Comparison of ENCODE assay signal across 9 mouse cellular contexts in genomic region chr17:33681767-33682166, GRCm38 (mm10). TPM values are rescaled to one million over a fixed set of nuclear protein-coding genes. Genes with fewer than 3 reads are reported as not detected.
DNase-seq lines count a peak whose midpoint lies in the region; ATAC-seq and TF ChIP-seq lines count a peak whose summit lies in the region.
"Had no signal": no experiment of that assay in that cellular context is flagged by ENCODE, and none has a peak within 500 bp of the region (broad histone marks: within the 10 kb centered on the region; RNA-seq: fewer than 3 reads in every experiment).

No protein-coding gene starts in this region.

- H3K9me3 ChIP-seq in lung, embryonic 15.5 days: no peaks in the 10 kb centered on the region
- no peaks in the 10 kb centered on the region for H3K9me3 ChIP-seq in forebrain, embryonic 11.5 days (ENCODE audit: control insufficient read depth, low read length)
- H3K9me3 ChIP-seq in intestine, embryonic 15.5 days: no peaks in the 10 kb centered on the region

- H3K27ac ChIP-seq in lung, embryonic 15.5 days: no peak overlapping the region
- no peak overlapping the region for H3K27ac ChIP-seq in forebrain, embryonic 11.5 days (ENCODE audit: low read depth, low read length)
- H3K27ac ChIP-seq in intestine, embryonic 15.5 days: no peak overlapping the region

- TF ChIP-seq POLR2A in myocyte (IDR thresholded peaks at IDR 0.05; ENCODE audit: insufficient read length, low read depth): no peak

- no peak for DNase-seq in lung, postnatal 14 days
- DNase-seq in forebrain, embryonic 11.5 days (ENCODE audit: low spot score): no peak
- no peak for DNase-seq in spleen, adult 12 weeks (ENCODE audit: low spot score)
- DNase-seq in spleen, postnatal 4 days (ENCODE audit: low spot score in 2 of 2): no peak
- DNase-seq: cerebellum, adult 2 months; lung, postnatal 36 days had no signal

- H3K4me1 ChIP-seq in lung, embryonic 15.5 days: peaks cover 36% of the 10 kb centered on the region
- H3K4me1 ChIP-seq in forebrain, embryonic 11.5 days (replicated peaks; ENCODE audit: control insufficient read depth, insufficient read depth, low read length): peaks cover 10% of the 10 kb centered on the region
- peaks cover 15% of the 10 kb centered on the region for H3K4me1 ChIP-seq in intestine, embryonic 15.5 days (replicated peaks)

- peaks cover 9% of the 10 kb centered on the region; the same call in 1 of the 2 replicates for H3K36me3 ChIP-seq in lung, embryonic 15.5 days
- H3K36me3 ChIP-seq in forebrain, embryonic 11.5 days (ENCODE audit: control insufficient read depth, insufficient read depth, low read length): no peaks in the 10 kb centered on the region; the same call in 1 of the 2 replicates
- 0 out of 2 replicates have a peak, but pooled peaks cover 3% of the 10 kb centered on the region for H3K36me3 ChIP-seq in intestine, embryonic 15.5 days
- H3K36me3 ChIP-seq in myocyte (ENCODE audit: control insufficient read depth, insufficient read depth): peaks cover 6% of the 10 kb centered on the region

- ATAC-seq in lung, embryonic 15.5 days (ENCODE audit: borderline replicate concordance, extremely low read depth, low FRiP score, low TSS enrichment): no peak
- no peak for ATAC-seq in forebrain, embryonic 11.5 days (replicated peaks; ENCODE audit: low FRiP score)
- no peak for ATAC-seq in intestine, embryonic 15.5 days

- 0 out of 2 replicates have a peak overlapping the region, but pooled peaks have one; percentile 1 for H3K4me3 ChIP-seq in lung, embryonic 15.5 days
- no peak overlapping the region for H3K4me3 ChIP-seq in forebrain, embryonic 11.5 days (ENCODE audit: low read depth, low read length)
- H3K4me3 ChIP-seq in intestine, embryonic 15.5 days (replicated peaks): no peak overlapping the region
- H3K4me3 ChIP-seq in myocyte: no peak overlapping the region

- no peaks in the 10 kb centered on the region for H3K27me3 ChIP-seq in lung, embryonic 15.5 days
- H3K27me3 ChIP-seq in forebrain, embryonic 11.5 days (ENCODE audit: control insufficient read depth, insufficient read depth, low read length): no peaks in the 10 kb centered on the region
- no peaks in the 10 kb centered on the region for H3K27me3 ChIP-seq in intestine, embryonic 15.5 days (replicated peaks)
- H3K27me3 ChIP-seq in myocyte (ENCODE audit: control insufficient read depth, insufficient read depth, insufficient read length): no peaks in the 10 kb centered on the region

- no peak overlapping the region for H3K9ac ChIP-seq in lung, embryonic 15.5 days
- no peak overlapping the region for H3K9ac ChIP-seq in forebrain, embryonic 11.5 days (ENCODE audit: low read length)
- 0 out of 2 replicates have a peak overlapping the region, but pooled peaks have one; percentile 5 for H3K9ac ChIP-seq in intestine, embryonic 15.5 days

- no peak overlapping the region for H3ac ChIP-seq in myocyte (ENCODE audit: control insufficient read depth, insufficient read length)

- H3K4me2 ChIP-seq in lung, embryonic 15.5 days: peak overlapping the region; percentile 24
- H3K4me2 ChIP-seq in forebrain, embryonic 11.5 days (ENCODE audit: low read depth, low read length, severe bottlenecking): peak overlapping the region; percentile 21; the same call in 1 of the 2 replicates
- H3K4me2 ChIP-seq in intestine, embryonic 15.5 days (replicated peaks): peak overlapping the region; percentile 18; the same call in 1 of the 2 replicates
- H3K4me2 ChIP-seq in myocyte (ENCODE audit: low read depth): peak overlapping the region; percentile 36

- H3K79me2 ChIP-seq in myocyte (ENCODE audit: control insufficient read depth, insufficient read depth): peaks cover 85% of the 10 kb centered on the region

TF ChIP-seq in myocyte, 11 proteins besides CTCF, POLR2A, EP300 and RAD21:
- no peak for TF ChIP-seq CEBPB (IDR thresholded peaks at IDR 0.05; ENCODE audit: insufficient read depth, poor library complexity, severe bottlenecking)
- TF ChIP-seq REST (IDR thresholded peaks at IDR 0.05; ENCODE audit: insufficient read depth, insufficient read length): no peak
- no peak for TF ChIP-seq MYOG (IDR thresholded peaks at IDR 0.05; ENCODE audit: control insufficient read depth in 1 of 3, insufficient read depth in 1 of 3, insufficient read length in 2 of 3, low read depth in 2 of 3)
- no peak for TF ChIP-seq POLR2AphosphoS2 (IDR thresholded peaks at IDR 0.05; ENCODE audit: insufficient read length, low read depth)
- TF ChIP-seq SRF (IDR thresholded peaks at IDR 0.05; ENCODE audit: control insufficient read depth, insufficient read length, low read depth): no peak
- TF ChIP-seq TCF12 (IDR thresholded peaks at IDR 0.05; ENCODE audit: insufficient read depth, poor library complexity, severe bottlenecking): no peak
- no peak for TF ChIP-seq MYOD1 (IDR thresholded peaks at IDR 0.05; ENCODE audit: control insufficient read depth in 1 of 3, insufficient read length in 2 of 3, low read depth in 2 of 3)
- no peak for TF ChIP-seq E2F4 (IDR thresholded peaks at IDR 0.05; ENCODE audit: insufficient read depth)
- no peak for TF ChIP-seq MAX (IDR thresholded peaks at IDR 0.05; ENCODE audit: low read depth)
- TF ChIP-seq TCF3 (IDR thresholded peaks at IDR 0.05; ENCODE audit: insufficient read length, low read depth): no peak
- no peak for TF ChIP-seq USF1 (IDR thresholded peaks at IDR 0.05; ENCODE audit: low read depth)

RNA-seq across cellular contexts. Expression of gene Hnrnpm, which starts 4.9 kb away (rescaled TPM):
- 325 and 344 TPM in 2 replicates for polyA plus RNA-seq in lung, embryonic 15.5 days (2015; fragmentation: Nextera tagmentation; extraction: Ambion mirVana)
- 574 and 590 TPM in 2 replicates for polyA plus RNA-seq in forebrain, embryonic 11.5 days (2014; fragmentation: Nextera tagmentation; extraction: Ambion mirVana)
- 276 and 325 TPM in 2 replicates for polyA plus RNA-seq in intestine, embryonic 15.5 days (2015; fragmentation: Nextera tagmentation; extraction: Ambion mirVana)
- polyA plus RNA-seq in myocyte (2012; fragmentation: generic; extraction: Trizol): 68.2 TPM

RNA-seq across cellular contexts. Expression of gene March2, which starts 36.7 kb away (rescaled TPM):
- polyA plus RNA-seq in lung, embryonic 15.5 days (2015; fragmentation: Nextera tagmentation; extraction: Ambion mirVana): 58.8 and 60.7 TPM in 2 replicates
- 39.3 and 40.1 TPM in 2 replicates for polyA plus RNA-seq in forebrain, embryonic 11.5 days (2014; fragmentation: Nextera tagmentation; extraction: Ambion mirVana)
- polyA plus RNA-seq in intestine, embryonic 15.5 days (2015; fragmentation: Nextera tagmentation; extraction: Ambion mirVana): 49.4 and 52.7 TPM in 2 replicates
- polyA plus RNA-seq in myocyte (2012; fragmentation: generic; extraction: Trizol): 51.5 TPM

RNA-seq across cellular contexts. Expression of gene Pram1, which starts 43.9 kb away (rescaled TPM):
- polyA plus RNA-seq in lung, embryonic 15.5 days (2015; fragmentation: Nextera tagmentation; extraction: Ambion mirVana): 0.97 and 1.1 TPM in 2 replicates
- 0.61 and 1.2 TPM in 2 replicates for polyA plus RNA-seq in forebrain, embryonic 11.5 days (2014; fragmentation: Nextera tagmentation; extraction: Ambion mirVana)
- polyA plus RNA-seq in intestine, embryonic 15.5 days (2015; fragmentation: Nextera tagmentation; extraction: Ambion mirVana): 0.53 and 0.90 TPM in 2 replicates
- 0.41 TPM for polyA plus RNA-seq in myocyte (2012; fragmentation: generic; extraction: Trizol)

RNA-seq across cellular contexts. Expression of gene Zfp414, which starts 52.9 kb away (rescaled TPM):
- polyA plus RNA-seq in lung, embryonic 15.5 days (2015; fragmentation: Nextera tagmentation; extraction: Ambion mirVana): 36.6 and 40.6 TPM in 2 replicates
- 71.8 and 85.4 TPM in 2 replicates for polyA plus RNA-seq in forebrain, embryonic 11.5 days (2014; fragmentation: Nextera tagmentation; extraction: Ambion mirVana)
- 37.0 and 37.7 TPM in 2 replicates for polyA plus RNA-seq in intestine, embryonic 15.5 days (2015; fragmentation: Nextera tagmentation; extraction: Ambion mirVana)
- polyA plus RNA-seq in myocyte (2012; fragmentation: generic; extraction: Trizol): 21.9 TPM
